Mouse (Mus musculus): ENCODE measurements around the gene Ptar1. TPM values are rescaled to one million over a fixed set of nuclear protein-coding genes. Genes with fewer than 3 reads are reported as not detected.

The Ptar1 gene
- polyA plus RNA-seq, 1 experiment from 2014 or later: 10.5 TPM

- 42% methylated on average over 2 of the region's 2 CpGs for WGBS
- DNase-seq (no peak), ATAC-seq (ENCODE audit: low FRiP score, low TSS enrichment) (no peak)
- H3K27me3 ChIP-seq (ENCODE audit: control insufficient read depth, insufficient read depth, low read length): no peaks in the 10 kb centered on the region
- H3K4me2 ChIP-seq (ENCODE audit: low read length): no peak overlapping the region
- no peak overlapping the region for H3K4me3 ChIP-seq (replicated peaks; ENCODE audit: low read depth, low read length)
- no peak overlapping the region for H3K9ac ChIP-seq (replicated peaks; ENCODE audit: low read length)
- no peak overlapping the region for H3K27ac ChIP-seq (replicated peaks; ENCODE audit: low read depth, low read length)
- H3K36me3 ChIP-seq (ENCODE audit: control insufficient read depth, insufficient read depth, low read length): no peaks in the 10 kb centered on the region
- H3K9me3 ChIP-seq (ENCODE audit: control insufficient read depth, low read length): no peaks in the 10 kb centered on the region
- peaks cover 20% of the 10 kb centered on the region for H3K4me1 ChIP-seq (ENCODE audit: control insufficient read depth, insufficient read depth, low read length)
Observed at GRCm38 (mm10) chr19:23764051-23764450, 76.8 kb downstream of the Ptar1 start.

GRCm38 (mm10) chr19:23768864-23769263, 81.6 kb downstream of the Ptar1 start:
- no peaks in the 10 kb centered on the region for H3K9me3 ChIP-seq (ENCODE audit: control insufficient read depth, low read length)
- no peak overlapping the region for H3K9ac ChIP-seq (replicated peaks; ENCODE audit: low read length)
- H3K4me3 ChIP-seq (replicated peaks; ENCODE audit: low read depth, low read length): no peak overlapping the region
- H3K27ac ChIP-seq (replicated peaks; ENCODE audit: low read depth, low read length): no peak overlapping the region
- DNase-seq (no peak), ATAC-seq (ENCODE audit: low FRiP score, low TSS enrichment) (no peak)
- WGBS: 52% methylated on average over 5 of the region's 5 CpGs
- no peak overlapping the region for H3K4me2 ChIP-seq (ENCODE audit: low read length)
- H3K27me3 ChIP-seq (ENCODE audit: control insufficient read depth, insufficient read depth, low read length): no peaks in the 10 kb centered on the region
- H3K4me1 ChIP-seq (ENCODE audit: control insufficient read depth, insufficient read depth, low read length): peaks cover 18% of the 10 kb centered on the region
- no peaks in the 10 kb centered on the region for H3K36me3 ChIP-seq (ENCODE audit: control insufficient read depth, insufficient read depth, low read length)

GRCm38 (mm10) chr19:23770494-23771423, 83.5 kb downstream of the Ptar1 start:
- DNase-seq (peak; percentile 71), ATAC-seq (ENCODE audit: low FRiP score, low TSS enrichment) (peak; percentile 34; the same call in 1 of the 2 replicates)
- peaks cover 16% of the 10 kb centered on the region for H3K4me1 ChIP-seq (ENCODE audit: control insufficient read depth, insufficient read depth, low read length)
- WGBS: 21% methylated on average over 10 of the region's 10 CpGs
- no peaks in the 10 kb centered on the region for H3K36me3 ChIP-seq (ENCODE audit: control insufficient read depth, insufficient read depth, low read length)
- H3K27ac ChIP-seq (replicated peaks; ENCODE audit: low read depth, low read length): peak overlapping the region; percentile 37; the same call in 1 of the 2 replicates
- H3K27me3 ChIP-seq (ENCODE audit: control insufficient read depth, insufficient read depth, low read length): no peaks in the 10 kb centered on the region
- 0 out of 2 replicates have a peak overlapping the region, but pooled peaks have one; percentile 24 for H3K9ac ChIP-seq (replicated peaks; ENCODE audit: low read length)
- no peak overlapping the region for H3K4me3 ChIP-seq (replicated peaks; ENCODE audit: low read depth, low read length)
- no peaks in the 10 kb centered on the region for H3K9me3 ChIP-seq (ENCODE audit: control insufficient read depth, low read length)
- peak overlapping the region; percentile 33; the same call in 1 of the 2 replicates for H3K4me2 ChIP-seq (ENCODE audit: low read length)

GRCm38 (mm10) chr19:23771971-23772370, 84.7 kb downstream of the Ptar1 start:
- Histone ChIP-seq H3K27me3 (ENCODE audit: control insufficient read depth, insufficient read depth, low read length) (no peaks in the 10 kb centered on the region), H3K9ac (replicated peaks; ENCODE audit: low read length) (no peak overlapping the region)
- ATAC-seq (ENCODE audit: low FRiP score, low TSS enrichment): no peak

GRCm38 (mm10) chr19:23775356-23775755, 88.1 kb downstream of the Ptar1 start:
- ATAC-seq (ENCODE audit: low FRiP score, low TSS enrichment) (no peak), DNase-seq (no peak)
- H3K27ac ChIP-seq (replicated peaks; ENCODE audit: low read depth, low read length): no peak overlapping the region
- no peaks in the 10 kb centered on the region for H3K9me3 ChIP-seq (ENCODE audit: control insufficient read depth, low read length)
- no peak overlapping the region for H3K4me3 ChIP-seq (replicated peaks; ENCODE audit: low read depth, low read length)
- 58% methylated on average over 6 of the region's 6 CpGs for WGBS
- H3K27me3 ChIP-seq (ENCODE audit: control insufficient read depth, insufficient read depth, low read length): no peaks in the 10 kb centered on the region
- H3K36me3 ChIP-seq (ENCODE audit: control insufficient read depth, insufficient read depth, low read length): no peaks in the 10 kb centered on the region
- H3K4me1 ChIP-seq (ENCODE audit: control insufficient read depth, insufficient read depth, low read length): peaks cover 10% of the 10 kb centered on the region
- H3K9ac ChIP-seq (replicated peaks; ENCODE audit: low read length): no peak overlapping the region
- no peak overlapping the region for H3K4me2 ChIP-seq (ENCODE audit: low read length)

More at GRCm38 (mm10) chr19:23771971-23772370, 84.7 kb downstream of the Ptar1 start:
- no peak for DNase-seq
- no peaks in the 10 kb centered on the region for H3K9me3 ChIP-seq (ENCODE audit: control insufficient read depth, low read length)
- H3K4me3 ChIP-seq (replicated peaks; ENCODE audit: low read depth, low read length): no peak overlapping the region
- H3K36me3 ChIP-seq (ENCODE audit: control insufficient read depth, insufficient read depth, low read length): no peaks in the 10 kb centered on the region
- H3K4me1 ChIP-seq (ENCODE audit: control insufficient read depth, insufficient read depth, low read length): peaks cover 16% of the 10 kb centered on the region
- WGBS: 74% methylated on average over 7 of the region's 7 CpGs
- H3K27ac ChIP-seq (replicated peaks; ENCODE audit: low read depth, low read length): no peak overlapping the region
- H3K4me2 ChIP-seq (ENCODE audit: low read length): no peak overlapping the region

GRCm38 (mm10) chr19:23779130-23779529, 91.9 kb downstream of the Ptar1 start:
- Histone ChIP-seq H3K27ac (replicated peaks; ENCODE audit: low read depth, low read length) (no peak overlapping the region), H3K4me1 (ENCODE audit: control insufficient read depth, insufficient read depth, low read length) (0 out of 2 replicates have a peak, but pooled peaks cover 11% of the 10 kb centered on the region), H3K27me3 (ENCODE audit: control insufficient read depth, insufficient read depth, low read length) (no peaks in the 10 kb centered on the region), H3K4me3 (replicated peaks; ENCODE audit: low read depth, low read length) (no peak overlapping the region), H3K9ac (replicated peaks; ENCODE audit: low read length) (no peak overlapping the region), H3K4me2 (ENCODE audit: low read length) (no peak overlapping the region), H3K9me3 (ENCODE audit: control insufficient read depth, low read length) (no peaks in the 10 kb centered on the region), H3K36me3 (ENCODE audit: control insufficient read depth, insufficient read depth, low read length) (no peaks in the 10 kb centered on the region)
- ATAC-seq (ENCODE audit: low FRiP score, low TSS enrichment) (no peak), DNase-seq (no peak)

- H3K9ac ChIP-seq (replicated peaks; ENCODE audit: low read length): no peak overlapping the region
- 0 out of 2 replicates have a peak, but pooled peaks cover 15% of the 10 kb centered on the region for H3K4me1 ChIP-seq (ENCODE audit: control insufficient read depth, insufficient read depth, low read length)
- no peak for ATAC-seq (ENCODE audit: low FRiP score, low TSS enrichment)
- H3K4me2 ChIP-seq (ENCODE audit: low read length): no peak overlapping the region
- no peaks in the 10 kb centered on the region for H3K9me3 ChIP-seq (ENCODE audit: control insufficient read depth, low read length)
- WGBS: 90% methylated on average over 4 of the region's 4 CpGs
- no peak overlapping the region for H3K27ac ChIP-seq (replicated peaks; ENCODE audit: low read depth, low read length)
- H3K27me3 ChIP-seq (ENCODE audit: control insufficient read depth, insufficient read depth, low read length): no peaks in the 10 kb centered on the region
- no peak for DNase-seq
- H3K36me3 ChIP-seq (ENCODE audit: control insufficient read depth, insufficient read depth, low read length): no peaks in the 10 kb centered on the region
- H3K4me3 ChIP-seq (replicated peaks; ENCODE audit: low read depth, low read length): no peak overlapping the region
Observed at GRCm38 (mm10) chr19:23780105-23780504, 92.9 kb downstream of the Ptar1 start.

All from midbrain, embryonic 14.5 days (tissue).